Comparison of ENCODE assay signal across 9 mouse cellular contexts in the genomic region with DNA sequence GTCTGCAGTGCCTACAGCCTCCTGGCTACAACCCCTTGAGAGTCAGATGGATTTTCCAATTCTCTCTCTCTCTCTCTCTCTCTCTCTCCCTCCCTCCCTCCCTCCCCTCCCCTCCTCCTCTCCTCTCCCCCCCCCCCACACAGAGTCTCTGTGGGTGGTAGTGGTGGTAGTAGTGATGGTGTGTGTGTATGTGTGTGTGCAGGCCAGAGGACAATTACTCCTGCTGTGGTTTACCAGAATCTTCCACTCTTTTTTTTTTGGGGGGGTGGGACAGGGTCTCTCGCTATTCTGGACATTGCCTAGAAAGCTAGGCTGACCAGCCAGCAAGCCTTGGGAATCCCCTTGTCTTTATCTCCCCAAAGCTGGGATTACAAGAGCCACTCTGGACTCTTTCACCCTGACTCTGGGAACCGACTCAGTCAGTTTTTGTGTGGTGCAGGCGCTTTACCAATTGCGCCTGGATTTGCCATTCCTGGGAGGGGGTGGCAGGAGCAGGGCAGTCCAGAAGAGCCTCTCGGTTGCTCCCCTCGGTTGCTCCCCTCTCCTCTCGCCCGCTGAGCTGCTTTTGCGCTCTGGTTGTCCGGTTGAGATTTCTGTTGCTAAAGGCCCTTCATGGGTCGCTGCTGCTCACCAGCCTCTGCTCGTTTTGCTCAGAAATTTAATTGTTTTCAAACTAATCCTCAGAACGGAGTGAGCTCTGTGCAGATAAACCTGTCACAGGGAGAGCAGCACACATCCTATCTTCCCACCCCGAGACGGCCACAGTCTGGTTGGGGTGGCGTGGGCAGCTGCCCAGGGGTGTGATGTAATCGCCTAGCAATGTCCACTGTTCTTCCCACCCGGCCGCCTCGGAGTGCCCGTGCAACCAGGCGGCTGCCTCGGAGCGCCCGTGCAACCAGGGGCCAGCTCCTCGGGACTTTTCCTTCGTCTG. TPM values are rescaled to one million over a fixed set of nuclear protein-coding genes. Genes with fewer than 3 reads are reported as not detected.
DNase-seq lines count a peak whose midpoint lies in the region; ATAC-seq and TF ChIP-seq lines count a peak whose summit lies in the region.
"Had no signal": no experiment of that assay in that cellular context is flagged by ENCODE, and none has a peak within 500 bp of the region (broad histone marks: within the 10 kb centered on the region; RNA-seq: fewer than 3 reads in every experiment).

No protein-coding gene starts in this region.

- peak; percentile 74 to 79 for DNase-seq in adrenal gland, adult (ENCODE audit: inconsistent age in 2 of 2, low spot score in 1 of 2)
- DNase-seq in adrenal gland, postnatal 4 days (ENCODE audit: low spot score in 2 of 2) = no peak

- H3ac ChIP-seq in C2C12 (ENCODE audit: control insufficient read depth, insufficient read length, low read depth) = peak overlapping the region; percentile 58

- peak; percentile 77 for ATAC-seq in forebrain, embryonic 16.5 days
- no peak for ATAC-seq in hindbrain, embryonic 13.5 days (ENCODE audit: low FRiP score)
- ATAC-seq in lung, embryonic 16.5 days (ENCODE audit: low read depth) = 0 out of 2 replicates have a peak, but pooled peaks have one; percentile 52
- ATAC-seq in stomach, embryonic 16.5 days (ENCODE audit: insufficient read depth, low FRiP score) = peak; percentile 58; the same call in 1 of the 2 replicates
- no peak for ATAC-seq in megakaryocyte progenitor cell, adult 5-6 weeks (replicated peaks; ENCODE audit: poor library complexity)

- no peak overlapping the region for H3K4me3 ChIP-seq in C2C12 (ENCODE audit: insufficient read depth, poor library complexity, severe bottlenecking)
- no peak overlapping the region for H3K4me3 ChIP-seq in forebrain, embryonic 16.5 days (replicated peaks; ENCODE audit: low read length)
- no peak overlapping the region for H3K4me3 ChIP-seq in hindbrain, embryonic 13.5 days
- no peak overlapping the region for H3K4me3 ChIP-seq in lung, embryonic 16.5 days (ENCODE audit: low read length)
- H3K4me3 ChIP-seq in stomach, embryonic 16.5 days (replicated peaks; ENCODE audit: low read length) = no peak overlapping the region

- peak overlapping the region; percentile 12; the same call in 1 of the 2 replicates for H3K9ac ChIP-seq in forebrain, embryonic 16.5 days (replicated peaks; ENCODE audit: low read depth, low read length)
- H3K9ac ChIP-seq in hindbrain, embryonic 13.5 days = peak overlapping the region; percentile 43; the same call in 1 of the 2 replicates
- no peak overlapping the region for H3K9ac ChIP-seq in lung, embryonic 16.5 days (ENCODE audit: low read length)
- no peak overlapping the region for H3K9ac ChIP-seq in stomach, embryonic 16.5 days (ENCODE audit: low read length)

- peaks cover 12% of the 10 kb centered on the region for H3K4me1 ChIP-seq in forebrain, embryonic 16.5 days (replicated peaks; ENCODE audit: control insufficient read depth, insufficient read depth, low read length)
- peaks cover 15% of the 10 kb centered on the region for H3K4me1 ChIP-seq in hindbrain, embryonic 13.5 days (replicated peaks)
- H3K4me1 ChIP-seq in lung, embryonic 16.5 days (replicated peaks; ENCODE audit: control insufficient read depth, insufficient read depth, low read length) = no peaks in the 10 kb centered on the region
- peaks cover 3% of the 10 kb centered on the region; the same call in 1 of the 2 replicates for H3K4me1 ChIP-seq in stomach, embryonic 16.5 days (ENCODE audit: control insufficient read depth, insufficient read depth, low read length)

- H3K4me2 ChIP-seq in forebrain, embryonic 16.5 days (ENCODE audit: low read length) = peak overlapping the region; percentile 30
- H3K4me2 ChIP-seq in hindbrain, embryonic 13.5 days = peak overlapping the region; percentile 20; the same call in 1 of the 2 replicates
- peak overlapping the region; percentile 22; the same call in 1 of the 2 replicates for H3K4me2 ChIP-seq in lung, embryonic 16.5 days (ENCODE audit: low read depth, low read length)
- no peak overlapping the region for H3K4me2 ChIP-seq in stomach, embryonic 16.5 days (ENCODE audit: low read depth, low read length)

- 5% methylated on average over 27 of the region's 27 CpGs for WGBS in forebrain, embryonic 16.5 days
- WGBS in hindbrain, embryonic 13.5 days = 29% methylated on average over 27 of the region's 27 CpGs
- WGBS in lung, embryonic 16.5 days = 19% methylated on average over 27 of the region's 27 CpGs
- WGBS in stomach, embryonic 16.5 days = 37% methylated on average over 27 of the region's 27 CpGs

- no peaks in the 10 kb centered on the region for H3K79me2 ChIP-seq in C2C12 (ENCODE audit: control insufficient read depth, insufficient read depth)

- no peaks in the 10 kb centered on the region for H3K27me3 ChIP-seq in C2C12 (ENCODE audit: control insufficient read depth, insufficient read depth, insufficient read length)
- no peaks in the 10 kb centered on the region for H3K27me3 ChIP-seq in forebrain, embryonic 16.5 days (replicated peaks; ENCODE audit: control insufficient read depth, insufficient read depth, low read length)
- no peaks in the 10 kb centered on the region for H3K27me3 ChIP-seq in hindbrain, embryonic 13.5 days
- no peaks in the 10 kb centered on the region for H3K27me3 ChIP-seq in lung, embryonic 16.5 days (ENCODE audit: control insufficient read depth, insufficient read depth, low read depth, low read length)
- no peaks in the 10 kb centered on the region for H3K27me3 ChIP-seq in stomach, embryonic 16.5 days (ENCODE audit: control insufficient read depth, insufficient read depth, low read length)

- H3K9me3 ChIP-seq in forebrain, embryonic 16.5 days (ENCODE audit: control insufficient read depth, low read length) = no peaks in the 10 kb centered on the region
- no peaks in the 10 kb centered on the region for H3K9me3 ChIP-seq in hindbrain, embryonic 13.5 days
- H3K9me3 ChIP-seq in lung, embryonic 16.5 days (ENCODE audit: control insufficient read depth, low read length) = no peaks in the 10 kb centered on the region
- H3K9me3 ChIP-seq in stomach, embryonic 16.5 days (replicated peaks; ENCODE audit: control insufficient read depth, low read length) = no peaks in the 10 kb centered on the region

- TF ChIP-seq CTCF in C2C12 (IDR thresholded peaks at IDR 0.05; ENCODE audit: control insufficient read depth, insufficient read depth, insufficient read length) = no peak

- H3K27ac ChIP-seq in forebrain, embryonic 16.5 days (ENCODE audit: low read length) = peak overlapping the region; percentile 70
- H3K27ac ChIP-seq in hindbrain, embryonic 13.5 days = peak overlapping the region; percentile 58
- H3K27ac ChIP-seq in lung, embryonic 16.5 days (ENCODE audit: low read length) = no peak overlapping the region
- peak overlapping the region; percentile 7; the same call in 1 of the 2 replicates for H3K27ac ChIP-seq in stomach, embryonic 16.5 days (ENCODE audit: low read length)

- H3K36me3 ChIP-seq in C2C12 (ENCODE audit: control insufficient read depth, insufficient read depth) = no peaks in the 10 kb centered on the region
- no peaks in the 10 kb centered on the region for H3K36me3 ChIP-seq in forebrain, embryonic 16.5 days (ENCODE audit: control insufficient read depth, insufficient read depth)
- H3K36me3 ChIP-seq in hindbrain, embryonic 13.5 days = no peaks in the 10 kb centered on the region
- H3K36me3 ChIP-seq in lung, embryonic 16.5 days (ENCODE audit: control insufficient read depth, insufficient read depth, low read length) = no peaks in the 10 kb centered on the region
- H3K36me3 ChIP-seq in stomach, embryonic 16.5 days (ENCODE audit: control insufficient read depth, insufficient read depth, low read length) = no peaks in the 10 kb centered on the region

- no peaks in the 10 kb centered on the region for H3K79me3 ChIP-seq in C2C12 (ENCODE audit: low read depth)

TF ChIP-seq in C2C12, 6 proteins besides CTCF, POLR2A, EP300 and RAD21:
- TF ChIP-seq MYOD1 (IDR thresholded peaks at IDR 0.05; ENCODE audit: control insufficient read depth, insufficient read length, low read depth) (peak; percentile 66), FOSL1 (IDR thresholded peaks at IDR 0.05; ENCODE audit: insufficient read depth, low read length, poor library complexity, severe bottlenecking) (no peak), CEBPB (IDR thresholded peaks at IDR 0.05; ENCODE audit: low read depth) (peak; percentile 52), USF1 (IDR thresholded peaks at IDR 0.05; ENCODE audit: low read depth) (no peak)
TF ChIP-seq in C2C12: peak in this region for 2.

RNA-seq across cellular contexts. Expression of a gene that starts 31.3 kb away (rescaled TPM):
- 1 to 10 TPM; 2.4 TPM for total RNA-seq in adrenal gland, postnatal 4 days (2021)
- polyA plus RNA-seq in C2C12 (2012; fragmentation: generic; extraction: Trizol) = 0.99 TPM
- 26.1 and 26.8 TPM in 2 replicates for polyA plus RNA-seq in forebrain, embryonic 16.5 days (2015; fragmentation: Nextera tagmentation; extraction: Ambion mirVana)
- polyA plus RNA-seq in hindbrain, embryonic 13.5 days (2015; fragmentation: Nextera tagmentation; extraction: Ambion mirVana) = 11.1 and 11.8 TPM in 2 replicates
- polyA plus RNA-seq in lung, embryonic 16.5 days (2015; fragmentation: Nextera tagmentation; extraction: Ambion mirVana) = 0.50 and 0.52 TPM in 2 replicates
- 3.0 and 3.3 TPM in 2 replicates for polyA plus RNA-seq in stomach, embryonic 16.5 days (2015; fragmentation: Nextera tagmentation; extraction: Ambion mirVana)
- not detected in 2 replicates for total RNA-seq in megakaryocyte progenitor cell, adult 5-6 weeks (2015)
- not detected in 2 replicates for total RNA-seq in megakaryocyte progenitor cell, adult 5-6 weeks (2017)

RNA-seq across cellular contexts. Expression of a gene that starts 39.7 kb away (rescaled TPM):
- 10 to 100 TPM; 32.4 to 34.3 TPM for total RNA-seq in adrenal gland, postnatal 4 days (2021)
- polyA plus RNA-seq in C2C12 (2012; fragmentation: generic; extraction: Trizol) = 14.0 TPM
- polyA plus RNA-seq in forebrain, embryonic 16.5 days (2015; fragmentation: Nextera tagmentation; extraction: Ambion mirVana) = 18.3 and 19.4 TPM in 2 replicates
- 22.6 and 24.0 TPM in 2 replicates for polyA plus RNA-seq in hindbrain, embryonic 13.5 days (2015; fragmentation: Nextera tagmentation; extraction: Ambion mirVana)
- 26.9 TPM in 2 replicates for polyA plus RNA-seq in lung, embryonic 16.5 days (2015; fragmentation: Nextera tagmentation; extraction: Ambion mirVana)
- polyA plus RNA-seq in stomach, embryonic 16.5 days (2015; fragmentation: Nextera tagmentation; extraction: Ambion mirVana) = 27.0 and 28.9 TPM in 2 replicates
- total RNA-seq in megakaryocyte progenitor cell, adult 5-6 weeks (2015) = 23.2 and 25.6 TPM in 2 replicates
- total RNA-seq in megakaryocyte progenitor cell, adult 5-6 weeks (2017) = 11.7 and 14.1 TPM in 2 replicates

RNA-seq across cellular contexts. Expression of a gene that starts 42.1 kb away (rescaled TPM):
- total RNA-seq in adrenal gland, postnatal 4 days (2021) = under 1 TPM; 0.14 to 0.22 TPM
- not detected for polyA plus RNA-seq in C2C12 (2012; fragmentation: generic; extraction: Trizol)
- 0.32 and 0.44 TPM in 2 replicates for polyA plus RNA-seq in forebrain, embryonic 16.5 days (2015; fragmentation: Nextera tagmentation; extraction: Ambion mirVana)
- polyA plus RNA-seq in hindbrain, embryonic 13.5 days (2015; fragmentation: Nextera tagmentation; extraction: Ambion mirVana) = 0.38 and 0.45 TPM in 2 replicates
- 0.11 and 0.21 TPM in 2 replicates for polyA plus RNA-seq in lung, embryonic 16.5 days (2015; fragmentation: Nextera tagmentation; extraction: Ambion mirVana)
- polyA plus RNA-seq in stomach, embryonic 16.5 days (2015; fragmentation: Nextera tagmentation; extraction: Ambion mirVana) = 0.35 and 0.49 TPM in 2 replicates
- not detected in 2 replicates for total RNA-seq in megakaryocyte progenitor cell, adult 5-6 weeks (2015)
- not detected in 2 replicates for total RNA-seq in megakaryocyte progenitor cell, adult 5-6 weeks (2017)
- polyA plus RNA-seq: spleen, adult 2 months had no signal

Comparison
In these comparisons a context has a peak if more than half of its experiments do, and no peak if none do; other contexts are left out.
1. DNase-seq: peak in adrenal gland, adult (2 of 2); none in adrenal gland, postnatal 4 days (0 of 2).
2. ATAC-seq: peak in forebrain, embryonic 16.5 days (single experiment), lung, embryonic 16.5 days (single experiment) and stomach, embryonic 16.5 days (single experiment); none in hindbrain, embryonic 13.5 days (single experiment) and megakaryocyte progenitor cell, adult 5-6 weeks (single experiment).
3. H3K9ac ChIP-seq: peak in forebrain, embryonic 16.5 days (single experiment) and hindbrain, embryonic 13.5 days (single experiment); none in lung, embryonic 16.5 days (single experiment) and stomach, embryonic 16.5 days (single experiment).